Mouse (Mus musculus): Measurements from ENCODE around the gene Tmem231. TPM values are rescaled to one million over a fixed set of nuclear protein-coding genes. Genes with fewer than 3 reads are reported as not detected.

Gene Tmem231
- polyA plus RNA-seq, 1 experiment, result 2.1 TPM

GRCm38 (mm10) chr8:111898586-111898985 is 35.1 kb downstream of the Tmem231 start:
- Histone ChIP-seq H3K4me3 (ENCODE audit: insufficient read depth, low read depth, low read length) (no peak overlapping the region), H3K4me1 (ENCODE audit: control insufficient read depth, insufficient read depth, insufficient read length, low read length) (no peaks in the 10 kb centered on the region), H3K27ac (replicated peaks; ENCODE audit: low read depth, low read length) (no peak overlapping the region)

GRCm38 (mm10) chr8:111894955-111895354 is 38.7 kb downstream of the Tmem231 start:
- no peak overlapping the region for H3K27ac ChIP-seq (replicated peaks; ENCODE audit: low read depth, low read length)
- no peaks in the 10 kb centered on the region for H3K4me1 ChIP-seq (ENCODE audit: control insufficient read depth, insufficient read depth, insufficient read length, low read length)
- H3K4me3 ChIP-seq (ENCODE audit: insufficient read depth, low read depth, low read length), result no peak overlapping the region

GRCm38 (mm10) chr8:111892615-111893014 is 41.1 kb downstream of the Tmem231 start:
- H3K27ac ChIP-seq (replicated peaks; ENCODE audit: low read depth, low read length), result no peak overlapping the region
- H3K4me3 ChIP-seq (ENCODE audit: insufficient read depth, low read depth, low read length), result no peak overlapping the region
- H3K4me1 ChIP-seq (ENCODE audit: control insufficient read depth, insufficient read depth, insufficient read length, low read length), result no peaks in the 10 kb centered on the region

- no peaks in the 10 kb centered on the region for H3K4me1 ChIP-seq (ENCODE audit: control insufficient read depth, insufficient read depth, insufficient read length, low read length)
- no peak overlapping the region for H3K27ac ChIP-seq (replicated peaks; ENCODE audit: low read depth, low read length)
- no peak overlapping the region for H3K4me3 ChIP-seq (ENCODE audit: insufficient read depth, low read depth, low read length)
These were observed 41.7 kb downstream of the Tmem231 start for GRCm38 (mm10) chr8:111891983-111892382.

- Histone ChIP-seq H3K4me3 (ENCODE audit: insufficient read depth, low read depth, low read length) (no peak overlapping the region), H3K27ac (replicated peaks; ENCODE audit: low read depth, low read length) (no peak overlapping the region), H3K4me1 (ENCODE audit: control insufficient read depth, insufficient read depth, insufficient read length, low read length) (no peaks in the 10 kb centered on the region)
These were observed 42.8 kb downstream of the Tmem231 start for GRCm38 (mm10) chr8:111890911-111891303.

DNA sequence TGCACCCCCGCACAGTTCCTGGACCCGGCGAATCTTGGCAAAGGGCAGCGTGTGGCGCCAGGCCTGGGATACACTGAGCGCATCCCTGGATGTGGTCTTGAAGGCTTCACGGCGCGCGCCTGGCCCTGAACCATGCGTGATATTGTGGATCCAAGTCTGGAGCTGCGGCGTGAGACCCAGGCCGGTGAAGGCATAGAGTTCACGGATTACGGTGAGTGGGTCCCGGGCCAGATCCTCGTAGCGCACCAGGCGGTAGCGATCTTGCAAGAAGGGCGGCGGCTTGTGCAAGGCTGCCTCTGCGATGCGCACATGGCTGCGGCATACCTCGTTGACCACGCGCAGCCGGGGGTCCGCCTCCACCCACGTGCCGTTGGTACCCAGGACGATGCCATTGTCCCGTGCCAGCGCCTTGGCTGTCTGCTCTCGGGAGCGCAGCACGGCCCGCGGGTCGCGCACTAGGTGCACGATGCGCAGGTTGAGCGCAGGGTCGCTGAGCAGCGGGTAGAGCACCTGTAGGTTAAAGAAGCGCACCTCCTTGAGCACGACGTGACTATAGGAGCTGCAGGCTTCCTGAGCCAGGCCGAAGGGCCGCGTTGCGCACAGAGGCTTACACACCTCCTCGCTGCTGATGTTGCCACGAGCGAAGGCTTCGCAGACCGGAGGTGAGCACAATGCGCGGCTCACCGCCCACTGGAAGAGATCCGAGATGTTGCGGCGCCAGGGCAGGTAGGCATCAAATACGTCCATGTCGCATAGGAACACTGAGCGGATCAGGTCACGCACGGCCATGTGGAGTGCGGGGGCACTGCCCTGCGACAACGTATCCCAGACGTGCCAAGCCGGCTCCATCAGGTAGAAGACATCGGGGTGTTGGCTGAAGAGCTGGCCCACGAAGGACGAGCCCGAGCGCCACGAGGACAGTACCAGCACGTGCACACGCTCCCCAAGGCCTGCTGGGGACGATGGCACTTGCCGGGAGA is 43.5 kb downstream of the Tmem231 start:
- H3K4me1 ChIP-seq (ENCODE audit: control insufficient read depth, insufficient read depth, insufficient read length, low read length), result no peaks in the 10 kb centered on the region
- no peak overlapping the region for H3K27ac ChIP-seq (replicated peaks; ENCODE audit: low read depth, low read length)
- no peak overlapping the region for H3K4me3 ChIP-seq (ENCODE audit: insufficient read depth, low read depth, low read length)

DNA sequence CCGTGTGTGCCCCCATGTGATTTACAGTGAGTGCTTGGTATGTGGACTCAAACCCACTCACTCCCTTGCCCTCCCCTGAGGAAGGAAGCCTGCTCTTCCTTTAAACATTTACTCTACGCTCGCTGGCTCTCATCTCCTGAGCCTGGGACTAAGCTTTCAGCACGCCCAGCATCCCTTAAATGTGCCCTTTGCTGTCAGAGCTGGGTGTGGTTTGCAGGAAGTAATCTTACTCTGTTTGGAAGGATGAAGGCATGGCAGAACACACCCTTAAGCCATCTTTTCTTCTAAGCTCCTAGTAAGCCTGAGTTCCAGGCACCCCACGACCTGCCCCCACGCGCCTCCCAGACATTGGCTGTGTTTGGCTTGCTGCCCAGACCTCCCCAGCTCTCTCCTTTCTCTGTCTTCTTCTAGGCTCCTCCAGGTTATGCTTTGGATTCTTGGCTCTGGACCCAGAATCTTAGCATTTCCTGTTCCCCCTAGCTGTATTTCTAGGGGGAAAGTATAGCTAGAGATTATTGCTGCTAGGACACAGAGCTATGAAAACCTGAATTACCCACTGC is 45.5 kb downstream of the Tmem231 start:
- H3K4me1 ChIP-seq (ENCODE audit: control insufficient read depth, insufficient read depth, insufficient read length, low read length), result no peaks in the 10 kb centered on the region
- no peak overlapping the region for H3K27ac ChIP-seq (replicated peaks; ENCODE audit: low read depth, low read length)
- no peak overlapping the region for H3K4me3 ChIP-seq (ENCODE audit: insufficient read depth, low read depth, low read length)

DNA sequence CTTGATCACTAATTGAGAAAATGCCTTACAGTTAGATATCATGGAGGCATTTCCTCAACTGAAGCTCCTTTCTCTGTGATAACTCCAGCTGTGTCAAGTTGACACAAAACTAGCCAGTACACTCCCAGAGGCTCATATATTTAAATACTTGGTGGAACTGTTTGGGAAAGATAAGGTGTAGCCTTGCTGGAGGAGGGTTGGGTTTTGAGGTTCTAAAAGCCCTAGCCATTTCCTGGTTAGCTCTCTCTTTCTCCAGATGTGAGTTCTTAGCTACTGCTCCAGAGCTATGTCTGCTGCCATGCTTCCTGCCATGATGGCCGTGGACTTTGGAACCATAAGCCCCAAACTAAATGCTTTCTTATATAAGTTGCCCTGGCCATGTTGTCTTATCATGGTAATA is 46.2 kb downstream of the Tmem231 start:
- Histone ChIP-seq H3K27ac (replicated peaks; ENCODE audit: low read depth, low read length) (no peak overlapping the region), H3K4me3 (ENCODE audit: insufficient read depth, low read depth, low read length) (no peak overlapping the region), H3K4me1 (ENCODE audit: control insufficient read depth, insufficient read depth, insufficient read length, low read length) (no peaks in the 10 kb centered on the region)

DNA sequence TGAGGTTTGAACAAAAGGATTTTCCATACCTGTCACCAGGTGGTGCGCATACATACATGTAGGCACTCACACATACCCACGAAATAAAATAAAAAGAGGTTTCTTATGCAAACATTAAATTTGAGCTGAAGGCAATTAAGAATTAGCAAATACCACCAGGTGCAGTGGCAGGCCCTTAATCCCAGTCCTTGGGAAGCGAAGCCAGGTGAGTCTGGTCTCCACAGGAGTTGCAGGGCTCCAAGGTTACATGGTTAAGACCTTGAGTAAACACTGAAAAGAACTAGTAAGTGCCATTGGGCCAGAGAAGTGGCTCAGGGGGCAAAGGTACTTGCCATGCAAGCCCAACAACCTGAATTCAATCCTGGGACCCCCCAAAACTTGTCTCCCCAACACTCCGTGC is 50.1 kb downstream of the Tmem231 start:
- Histone ChIP-seq H3K4me3 (ENCODE audit: insufficient read depth, low read depth, low read length) (no peak overlapping the region), H3K4me1 (ENCODE audit: control insufficient read depth, insufficient read depth, insufficient read length, low read length) (no peaks in the 10 kb centered on the region)

DNA sequence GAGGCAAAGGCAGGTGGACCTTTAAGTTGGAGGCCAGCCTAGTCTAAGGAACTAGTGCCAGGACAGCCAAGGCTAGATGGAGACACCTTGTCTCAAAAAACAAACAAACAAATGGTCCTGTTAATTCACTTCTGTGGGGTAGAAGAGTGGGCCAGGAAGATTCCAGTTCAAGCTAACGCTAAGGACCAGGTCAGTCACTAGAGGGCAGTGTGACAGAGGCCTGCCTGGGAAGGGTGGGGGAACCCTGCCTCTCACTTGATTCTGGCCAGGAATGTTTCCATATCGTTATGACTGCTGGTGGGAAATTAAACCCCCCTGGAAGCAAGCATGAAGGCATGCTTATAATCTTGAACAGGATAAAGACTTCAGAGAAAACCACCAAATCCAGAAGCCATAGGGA is 52.1 kb downstream of the Tmem231 start:
- Histone ChIP-seq H3K4me3 (ENCODE audit: insufficient read depth, low read depth, low read length) (no peak overlapping the region), H3K27ac (replicated peaks; ENCODE audit: low read depth, low read length) (no peak overlapping the region), H3K4me1 (ENCODE audit: control insufficient read depth, insufficient read depth, insufficient read length, low read length) (no peaks in the 10 kb centered on the region)

More for the DNA sequence above, 50.1 kb downstream of the Tmem231 start:
- no peak overlapping the region for H3K27ac ChIP-seq (replicated peaks; ENCODE audit: low read depth, low read length)

DNA sequence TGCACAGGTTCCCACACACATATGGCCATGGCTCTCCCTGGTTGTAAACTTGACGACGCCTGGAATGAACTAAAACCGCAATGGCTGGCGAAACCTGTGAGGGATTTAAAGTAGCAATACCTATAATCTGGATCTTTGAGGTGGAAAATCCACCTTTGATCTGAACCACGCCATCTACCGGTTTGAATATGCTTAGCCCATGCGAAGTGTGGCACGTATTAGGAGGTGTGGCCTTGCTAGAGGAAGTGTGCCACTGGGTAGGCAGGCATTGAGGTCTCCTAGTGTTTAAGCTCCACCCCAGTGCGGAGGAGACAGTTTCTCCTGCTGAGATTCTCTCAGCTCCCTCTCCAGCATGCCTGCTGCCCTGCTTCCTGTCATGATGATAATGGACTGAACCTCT is 56.0 kb downstream of the Tmem231 start:
- Histone ChIP-seq H3K27ac (replicated peaks; ENCODE audit: low read depth, low read length) (no peak overlapping the region), H3K4me1 (ENCODE audit: control insufficient read depth, insufficient read depth, insufficient read length, low read length) (no peaks in the 10 kb centered on the region), H3K4me3 (ENCODE audit: insufficient read depth, low read depth, low read length) (no peak overlapping the region)

DNA sequence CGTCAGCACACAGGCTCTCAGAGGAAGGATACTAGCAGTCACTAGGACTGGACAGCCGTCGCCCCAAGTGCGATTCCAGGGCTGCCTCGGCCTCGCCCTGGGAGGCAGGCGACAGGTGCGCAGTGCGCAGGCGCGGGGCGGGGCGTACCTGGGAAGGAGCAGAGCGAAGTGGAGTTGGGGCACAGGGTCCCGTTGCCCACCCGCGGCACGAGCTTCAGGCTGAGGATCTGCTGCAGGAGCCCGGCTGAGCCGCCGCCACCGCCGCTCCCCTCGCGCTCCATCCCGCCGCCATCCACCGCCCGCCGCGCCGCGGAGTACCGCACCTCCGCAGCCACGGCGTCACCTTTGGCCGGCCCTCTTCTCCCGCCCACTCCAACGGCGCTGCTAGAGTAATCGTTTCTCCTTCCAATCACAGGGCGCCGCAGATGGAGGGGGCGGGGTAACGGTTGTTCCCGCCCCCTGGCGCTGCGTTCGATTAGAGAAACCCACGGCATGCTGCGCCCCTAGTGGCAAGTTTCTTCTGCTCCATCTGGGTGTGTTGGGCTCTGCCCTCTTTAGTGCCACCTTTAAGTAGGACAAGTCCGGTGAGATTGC is 57.2 kb downstream of the Tmem231 start, which contains the start of gene Tmem170:
Tmem170 (minus strand) TSS at position 396 of the 594 bp plus-strand sequence.
- Histone ChIP-seq H3K27ac (replicated peaks; ENCODE audit: low read depth, low read length) (peak within 1 kb of the TSS; percentile 76), H3K4me3 (ENCODE audit: insufficient read depth, low read depth, low read length) (peak within 1 kb of the TSS; percentile 78), H3K4me1 (ENCODE audit: control insufficient read depth, insufficient read depth, insufficient read length, low read length) (no peaks in the 10 kb centered on the region)

DNA sequence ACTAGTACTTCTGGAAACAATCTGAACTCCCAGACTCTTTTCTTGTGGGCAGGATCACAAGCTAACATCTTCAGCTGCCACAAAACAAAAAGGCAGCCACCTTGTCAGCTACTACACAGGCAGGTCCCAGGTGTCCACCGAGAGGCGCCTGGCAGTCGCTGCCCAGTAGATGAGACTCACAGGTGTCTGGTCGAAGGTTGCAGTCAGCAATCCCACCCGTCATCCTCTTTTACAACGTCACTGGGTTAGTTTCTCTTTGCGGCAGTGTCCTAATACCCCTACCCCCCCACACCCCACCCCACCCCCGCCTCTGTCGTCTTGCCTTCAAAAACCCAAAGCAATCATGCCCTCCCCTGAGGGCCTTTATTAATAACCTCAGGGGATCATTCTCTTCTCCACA is 57.9 kb downstream of the Tmem231 start:
- peak overlapping the region; percentile 76 for H3K27ac ChIP-seq (replicated peaks; ENCODE audit: low read depth, low read length)
- no peaks in the 10 kb centered on the region for H3K4me1 ChIP-seq (ENCODE audit: control insufficient read depth, insufficient read depth, insufficient read length, low read length)
- H3K4me3 ChIP-seq (ENCODE audit: insufficient read depth, low read depth, low read length), result peak overlapping the region; percentile 78

DNA sequence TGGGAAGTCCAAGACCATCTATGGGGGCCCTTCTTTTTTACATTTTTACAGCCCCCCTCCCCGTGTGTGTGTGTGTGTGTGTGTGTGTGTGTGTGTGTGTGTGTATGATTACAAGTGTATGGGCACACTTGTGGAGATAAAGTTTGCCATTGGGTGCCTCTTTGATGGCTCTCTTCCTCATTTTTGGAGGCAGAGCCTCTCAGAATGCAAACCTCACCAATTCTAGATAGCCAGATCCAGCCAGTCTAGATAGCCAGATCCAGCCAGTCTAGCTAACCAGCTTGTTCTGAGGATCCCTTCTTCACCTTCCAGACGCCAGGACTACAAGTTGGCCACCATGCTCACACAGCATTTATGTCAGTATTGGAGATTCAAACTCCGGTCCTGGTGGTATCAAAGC is 62.4 kb downstream of the Tmem231 start:
- peaks cover 3% of the 10 kb centered on the region for H3K4me1 ChIP-seq (ENCODE audit: control insufficient read depth, insufficient read depth, insufficient read length, low read length)
- H3K27ac ChIP-seq (replicated peaks; ENCODE audit: low read depth, low read length), result no peak overlapping the region
- no peak overlapping the region for H3K4me3 ChIP-seq (ENCODE audit: insufficient read depth, low read depth, low read length)

DNA sequence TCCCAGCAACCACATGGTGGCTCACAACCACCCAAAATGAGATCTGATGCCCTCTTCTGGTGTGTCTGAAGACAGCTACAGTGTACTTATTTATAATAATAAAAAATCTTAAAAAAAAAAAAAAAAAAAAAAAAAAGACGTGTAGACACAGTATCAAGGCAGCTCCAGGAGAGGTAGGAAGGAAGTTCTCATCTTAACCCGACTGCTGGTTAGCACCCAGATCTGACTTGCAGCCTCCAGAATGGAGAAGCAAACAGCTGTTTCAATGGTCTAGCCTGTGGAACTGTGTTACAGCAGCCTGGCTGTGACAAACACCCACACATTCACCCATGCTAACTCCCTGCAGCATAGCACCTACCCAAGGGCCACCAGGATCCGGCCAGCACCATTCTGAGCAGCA is 63.3 kb downstream of the Tmem231 start:
- Histone ChIP-seq H3K4me3 (ENCODE audit: insufficient read depth, low read depth, low read length) (no peak overlapping the region), H3K4me1 (ENCODE audit: control insufficient read depth, insufficient read depth, insufficient read length, low read length) (peaks cover 3% of the 10 kb centered on the region), H3K27ac (replicated peaks; ENCODE audit: low read depth, low read length) (no peak overlapping the region)
